Mouse (Mus musculus): Measurements from ENCODE around the gene Stag2. TPM values are rescaled to one million over a fixed set of nuclear protein-coding genes. Genes with fewer than 3 reads are reported as not detected.

The Stag2 gene
- 48.7 and 53.2 TPM in 2 replicates for polyA plus RNA-seq (2016; fragmentation: Nextera tagmentation; extraction: Ambion mirVana)

DNA sequence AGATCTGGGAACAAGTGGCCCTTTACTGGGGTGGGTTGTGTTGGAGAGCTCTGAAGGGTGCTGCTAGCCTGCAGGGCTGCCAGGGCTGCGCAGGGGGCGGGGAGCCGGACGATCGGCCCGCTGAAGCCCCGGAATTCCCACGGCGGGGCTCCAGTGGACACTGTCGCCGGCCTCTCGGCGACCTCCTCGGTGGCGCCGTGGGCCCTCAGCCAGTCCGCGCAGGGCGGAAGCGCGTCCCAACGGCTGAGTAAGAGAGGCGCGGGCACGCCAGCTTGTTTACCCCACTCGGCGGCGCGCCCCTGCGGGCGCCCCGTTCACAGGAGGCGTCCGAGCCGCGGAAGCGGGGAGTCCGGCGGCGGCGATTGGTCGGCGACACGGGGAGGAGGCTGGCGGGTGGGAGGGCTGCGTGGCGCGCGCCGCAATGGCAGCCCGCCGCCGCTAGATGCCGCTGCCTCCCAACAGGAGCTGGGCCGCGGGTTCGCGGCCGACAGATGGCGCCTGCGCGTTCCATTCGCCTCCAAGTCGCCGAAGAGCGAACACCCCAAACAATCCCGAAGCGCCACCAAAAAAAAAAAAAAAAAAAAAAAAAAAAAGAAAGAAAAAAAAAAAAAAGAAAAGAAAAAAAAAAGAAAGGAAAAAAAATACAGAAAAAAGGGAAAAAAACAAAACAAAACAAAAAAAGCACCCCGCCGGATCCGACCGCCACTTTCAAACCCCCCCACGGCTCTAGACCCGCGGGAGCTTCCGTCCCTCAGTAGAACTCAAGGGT, at the start of gene Stag2:
Gene Stag2 (plus strand): TSS at position 530 of the 769 bp plus-strand sequence.
- Histone ChIP-seq H3K9me3 (no peaks in the 10 kb centered on the region), H3K27me3 (no peaks in the 10 kb centered on the region), H3K9ac (replicated peaks) (peak within 1 kb of the TSS; percentile 89), H3K4me1 (no peaks in the 10 kb centered on the region), H3K27ac (replicated peaks) (peak within 1 kb of the TSS; percentile 99), H3K36me3 (no peaks in the 10 kb centered on the region), H3K4me2 (replicated peaks) (peak within 1 kb of the TSS; percentile 54), H3K4me3 (peak within 1 kb of the TSS; percentile 58)
- ATAC-seq (ENCODE audit: low FRiP score, low read depth): peak; percentile 73
- 16% methylated on average over 59 of the region's 76 CpGs for WGBS

DNA sequence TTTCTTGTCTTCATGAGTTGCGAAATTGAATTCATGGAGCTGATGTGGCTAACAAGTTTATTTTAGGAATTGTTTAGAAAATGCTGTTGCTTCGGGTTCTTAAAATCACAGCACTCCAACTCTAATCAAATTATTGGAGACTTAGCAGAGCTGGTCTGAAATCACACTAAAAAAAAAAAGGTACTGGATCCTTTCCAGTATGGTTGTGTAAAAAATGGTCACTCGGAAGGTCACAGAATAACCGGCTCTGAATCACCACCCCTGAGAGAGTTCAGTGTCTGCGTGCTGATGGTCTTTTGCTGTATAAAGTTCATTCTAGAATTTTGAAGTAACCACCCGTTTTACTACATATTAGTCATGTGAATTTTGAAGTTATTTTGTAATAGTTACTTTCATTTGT, 42.0 kb upstream of the Stag2 start:
- H3K4me1 ChIP-seq: no peaks in the 10 kb centered on the region
- H3K27me3 ChIP-seq: no peaks in the 10 kb centered on the region
- no peak overlapping the region for H3K9ac ChIP-seq (replicated peaks)
- no peaks in the 10 kb centered on the region for H3K9me3 ChIP-seq
- ATAC-seq (ENCODE audit: low FRiP score, low read depth): no peak
- no peak overlapping the region for H3K4me2 ChIP-seq (replicated peaks)
- no peak overlapping the region for H3K27ac ChIP-seq (replicated peaks)
- peaks cover 18% of the 10 kb centered on the region for H3K36me3 ChIP-seq
- H3K4me3 ChIP-seq: no peak overlapping the region
- 93% methylated on average over 6 of the region's 6 CpGs for WGBS

DNA sequence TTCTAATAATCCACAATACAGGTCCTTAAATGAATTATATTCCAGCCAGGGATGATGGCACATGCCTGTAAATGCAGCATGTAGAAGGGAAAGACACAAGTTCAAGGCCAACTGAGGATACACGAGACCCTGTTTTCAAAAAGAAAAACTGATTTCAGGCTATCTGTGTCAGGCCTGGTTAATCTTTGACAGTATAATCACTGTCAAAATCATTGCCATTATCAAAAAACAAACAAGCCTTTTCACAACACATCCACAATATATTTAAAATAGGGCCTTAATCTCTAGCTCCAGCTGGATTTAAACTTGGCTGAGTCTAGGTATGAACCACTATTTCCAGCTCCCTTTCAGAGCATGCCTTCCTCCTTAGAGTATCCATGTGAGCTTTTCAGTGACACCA, 38.5 kb upstream of the Stag2 start:
- no peak overlapping the region for H3K4me2 ChIP-seq (replicated peaks)
- no peaks in the 10 kb centered on the region for H3K27me3 ChIP-seq
- no peaks in the 10 kb centered on the region for H3K4me1 ChIP-seq
- no peak overlapping the region for H3K4me3 ChIP-seq
- H3K36me3 ChIP-seq: peaks cover 11% of the 10 kb centered on the region
- no peak for ATAC-seq (ENCODE audit: low FRiP score, low read depth)
- H3K9ac ChIP-seq (replicated peaks): no peak overlapping the region
- WGBS: 75% methylated on average over 1 of the region's 1 CpGs
- H3K27ac ChIP-seq (replicated peaks): no peak overlapping the region
- H3K9me3 ChIP-seq: no peaks in the 10 kb centered on the region

DNA sequence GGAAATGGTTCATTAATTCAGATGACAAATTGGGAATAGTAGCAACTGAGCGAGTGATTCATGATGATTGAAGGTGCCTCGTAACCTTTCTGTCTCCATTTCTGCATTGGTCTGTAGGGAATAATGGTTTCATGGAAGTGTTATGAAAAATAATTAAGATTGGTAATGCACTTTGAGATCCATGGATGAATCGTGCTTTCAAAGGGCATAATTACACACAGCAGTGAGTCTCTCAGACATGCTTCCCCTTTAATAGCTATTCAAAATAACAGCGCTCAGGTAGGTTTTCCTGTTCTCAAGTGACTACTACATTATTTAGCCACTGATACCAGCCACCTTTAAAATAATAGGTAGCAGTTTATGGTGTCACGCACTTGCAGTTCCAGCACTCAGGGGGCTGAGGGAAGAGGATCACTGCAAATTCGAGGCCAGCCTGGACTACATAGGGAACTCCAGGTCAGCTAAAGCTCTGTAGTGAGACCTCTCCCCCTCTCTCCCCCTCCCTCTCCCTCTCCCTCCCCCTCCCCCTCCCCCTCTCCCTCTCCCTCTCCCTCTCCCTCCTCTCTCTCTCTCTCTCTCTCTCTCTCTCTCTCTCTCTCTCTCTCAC, 29.6 kb upstream of the Stag2 start:
- H3K9me3 ChIP-seq: no peaks in the 10 kb centered on the region
- H3K36me3 ChIP-seq: no peaks in the 10 kb centered on the region
- H3K27ac ChIP-seq (replicated peaks): no peak overlapping the region
- no peaks in the 10 kb centered on the region for H3K4me1 ChIP-seq
- H3K4me3 ChIP-seq: no peak overlapping the region
- no peak overlapping the region for H3K9ac ChIP-seq (replicated peaks)
- no peak for ATAC-seq (ENCODE audit: low FRiP score, low read depth)
- WGBS: 82% methylated on average over 5 of the region's 6 CpGs
- no peaks in the 10 kb centered on the region for H3K27me3 ChIP-seq
- no peak overlapping the region for H3K4me2 ChIP-seq (replicated peaks)

DNA sequence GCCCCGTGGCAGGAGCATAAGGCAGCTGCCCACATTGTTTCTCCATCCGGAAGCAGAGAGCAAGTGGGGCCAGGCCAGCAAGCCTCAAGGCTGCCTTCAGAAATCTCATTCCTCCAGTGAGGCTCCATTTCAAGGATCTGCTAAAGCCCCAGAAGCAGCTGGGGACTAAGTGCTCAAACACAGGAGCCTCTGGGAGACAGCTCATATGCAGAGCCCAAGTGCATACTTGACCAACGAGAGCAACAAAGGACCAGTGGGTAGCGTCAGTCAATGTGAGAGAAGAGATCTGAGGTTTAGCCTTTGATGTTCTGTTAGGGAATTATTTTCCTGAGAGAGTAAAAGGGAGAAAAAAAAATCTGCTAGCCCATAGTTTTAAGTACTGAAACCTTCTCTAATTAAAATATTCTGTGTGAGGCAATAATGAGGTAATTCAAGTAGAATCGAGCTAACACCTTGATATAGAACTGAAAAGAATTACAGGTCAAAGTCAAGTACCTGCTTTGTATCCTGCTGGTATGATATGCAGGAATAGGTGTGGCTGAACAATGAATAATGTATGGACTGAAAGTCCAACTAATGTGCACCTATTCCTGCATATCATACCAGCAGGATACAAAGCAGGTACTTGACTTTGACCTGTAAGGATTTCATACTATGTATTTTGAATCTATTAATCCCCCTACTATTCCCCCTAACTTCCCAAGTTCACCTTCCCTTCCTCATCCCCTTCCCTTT, 24.0 kb upstream of the Stag2 start:
- no peaks in the 10 kb centered on the region for H3K27me3 ChIP-seq
- 75% methylated on average over 5 of the region's 5 CpGs for WGBS
- ATAC-seq (ENCODE audit: low FRiP score, low read depth): no peak

DNA sequence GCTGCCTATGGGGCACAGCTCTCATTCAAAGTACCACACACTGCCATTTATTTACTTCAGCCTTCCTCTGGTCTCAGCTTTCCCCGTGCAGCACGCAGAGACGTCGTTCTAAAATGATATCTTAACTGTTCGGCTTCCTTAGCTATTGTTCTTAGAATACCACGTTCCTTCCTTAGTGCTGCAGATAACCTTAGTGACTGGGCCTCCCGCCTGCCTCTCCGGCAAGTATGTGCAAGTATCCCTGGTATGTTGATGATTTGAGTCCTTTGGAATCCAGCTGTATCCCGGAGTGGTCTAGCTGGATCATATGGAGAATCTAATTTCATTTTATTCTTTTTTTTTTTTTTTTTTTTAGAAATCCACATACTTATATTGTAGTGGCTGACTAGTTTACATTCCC, 9.2 kb upstream of the Stag2 start:
- H3K4me1 ChIP-seq: no peaks in the 10 kb centered on the region
- no peaks in the 10 kb centered on the region for H3K9me3 ChIP-seq
- no peak overlapping the region for H3K9ac ChIP-seq (replicated peaks)
- H3K27ac ChIP-seq (replicated peaks): no peak overlapping the region
- H3K36me3 ChIP-seq: no peaks in the 10 kb centered on the region
- no peak overlapping the region for H3K4me3 ChIP-seq
- ATAC-seq (ENCODE audit: low FRiP score, low read depth): no peak
- H3K4me2 ChIP-seq (replicated peaks): no peak overlapping the region
- H3K27me3 ChIP-seq: no peaks in the 10 kb centered on the region
- WGBS: 75% methylated on average over 9 of the region's 9 CpGs

More for the DNA sequence above, 24.0 kb upstream of the Stag2 start:
- Histone ChIP-seq H3K9me3 (no peaks in the 10 kb centered on the region), H3K4me3 (no peak overlapping the region), H3K4me2 (replicated peaks) (no peak overlapping the region), H3K4me1 (no peaks in the 10 kb centered on the region), H3K36me3 (no peaks in the 10 kb centered on the region), H3K27ac (replicated peaks) (no peak overlapping the region), H3K9ac (replicated peaks) (no peak overlapping the region)

DNA sequence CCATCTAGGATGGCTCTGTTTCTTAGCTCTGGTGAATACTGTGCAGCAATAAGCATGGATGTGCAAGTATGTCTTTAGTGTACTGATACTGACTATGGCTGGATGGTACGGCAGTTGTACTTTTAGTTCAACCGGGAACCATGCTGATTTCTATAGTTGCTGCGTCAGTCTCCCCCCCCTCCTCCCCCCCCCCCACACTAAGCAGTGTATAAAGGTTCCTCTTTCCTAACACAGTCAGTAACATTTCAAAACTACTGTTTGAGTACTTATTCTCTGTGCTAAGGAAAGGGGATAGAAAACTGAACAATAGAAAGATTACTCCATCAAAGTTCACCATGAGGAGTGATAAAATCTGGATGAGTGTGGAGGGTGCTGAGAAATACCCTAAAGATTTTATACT, 6.5 kb upstream of the Stag2 start:
- no peaks in the 10 kb centered on the region for H3K36me3 ChIP-seq
- H3K27ac ChIP-seq (replicated peaks): no peak overlapping the region
- no peaks in the 10 kb centered on the region for H3K4me1 ChIP-seq
- H3K4me3 ChIP-seq: no peak overlapping the region
- no peaks in the 10 kb centered on the region for H3K9me3 ChIP-seq
- no peaks in the 10 kb centered on the region for H3K27me3 ChIP-seq
- no peak overlapping the region for H3K9ac ChIP-seq (replicated peaks)
- ATAC-seq (ENCODE audit: low FRiP score, low read depth): no peak
- 76% methylated on average over 3 of the region's 3 CpGs for WGBS
- H3K4me2 ChIP-seq (replicated peaks): no peak overlapping the region

DNA sequence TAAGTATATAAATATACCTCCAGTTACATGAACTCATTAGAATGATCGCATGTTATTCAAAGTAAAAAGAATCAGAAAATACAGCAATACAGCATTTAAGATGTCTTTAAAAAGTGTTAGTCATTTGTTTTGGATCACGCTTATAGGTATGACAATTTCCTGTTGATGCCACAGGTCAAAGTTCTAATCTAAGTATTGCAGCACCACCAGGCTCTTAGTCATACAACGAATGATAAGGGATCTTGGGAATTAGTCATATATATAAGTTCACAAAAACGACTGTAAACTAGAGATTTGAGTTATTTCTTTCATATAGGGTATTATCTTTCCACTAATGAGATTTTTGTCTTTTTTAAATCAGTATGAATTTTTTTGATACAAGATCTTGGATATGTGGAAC, 5.1 kb upstream of the Stag2 start:
- Histone ChIP-seq H3K4me3 (no peak overlapping the region), H3K4me1 (no peaks in the 10 kb centered on the region), H3K9ac (replicated peaks) (no peak overlapping the region), H3K4me2 (replicated peaks) (no peak overlapping the region), H3K36me3 (no peaks in the 10 kb centered on the region), H3K9me3 (no peaks in the 10 kb centered on the region), H3K27me3 (no peaks in the 10 kb centered on the region), H3K27ac (replicated peaks) (no peak overlapping the region)
- 79% methylated on average over 4 of the region's 4 CpGs for whole genome bisulfite sequencing
- no peak for ATAC-seq (ENCODE audit: low FRiP score, low read depth)

DNA sequence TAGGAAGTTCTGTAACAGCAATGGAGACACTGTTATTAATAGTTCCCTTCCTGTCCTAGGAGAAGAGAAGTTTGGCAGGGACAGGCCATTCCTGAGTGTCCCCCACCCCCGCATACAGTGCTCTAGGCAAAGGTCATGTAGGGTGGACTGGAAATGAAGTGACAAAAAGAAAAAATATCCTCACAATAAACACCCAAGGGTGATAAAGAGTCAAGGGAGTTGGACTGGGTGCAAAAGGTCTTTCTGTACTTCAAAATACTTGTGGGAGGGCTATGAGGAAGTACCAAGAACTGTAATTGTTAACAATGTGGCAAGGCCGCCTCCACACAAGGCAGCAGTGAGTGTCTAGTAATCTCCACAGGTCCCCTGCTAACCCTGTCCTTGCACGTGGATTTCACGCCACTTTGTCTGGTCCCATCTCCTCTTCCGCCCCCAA, 1.1 kb upstream of the Stag2 start:
- Histone ChIP-seq H3K4me3 (no peak overlapping the region), H3K4me1 (no peaks in the 10 kb centered on the region), H3K4me2 (replicated peaks) (peak overlapping the region; percentile 46), H3K9ac (replicated peaks) (no peak overlapping the region; the same call in 1 of the 2 replicates), H3K27me3 (no peaks in the 10 kb centered on the region), H3K36me3 (no peaks in the 10 kb centered on the region), H3K27ac (replicated peaks) (no peak overlapping the region), H3K9me3 (no peaks in the 10 kb centered on the region)
- 55% methylated on average over 5 of the region's 5 CpGs for WGBS
- no peak for ATAC-seq (ENCODE audit: low FRiP score, low read depth)

DNA sequence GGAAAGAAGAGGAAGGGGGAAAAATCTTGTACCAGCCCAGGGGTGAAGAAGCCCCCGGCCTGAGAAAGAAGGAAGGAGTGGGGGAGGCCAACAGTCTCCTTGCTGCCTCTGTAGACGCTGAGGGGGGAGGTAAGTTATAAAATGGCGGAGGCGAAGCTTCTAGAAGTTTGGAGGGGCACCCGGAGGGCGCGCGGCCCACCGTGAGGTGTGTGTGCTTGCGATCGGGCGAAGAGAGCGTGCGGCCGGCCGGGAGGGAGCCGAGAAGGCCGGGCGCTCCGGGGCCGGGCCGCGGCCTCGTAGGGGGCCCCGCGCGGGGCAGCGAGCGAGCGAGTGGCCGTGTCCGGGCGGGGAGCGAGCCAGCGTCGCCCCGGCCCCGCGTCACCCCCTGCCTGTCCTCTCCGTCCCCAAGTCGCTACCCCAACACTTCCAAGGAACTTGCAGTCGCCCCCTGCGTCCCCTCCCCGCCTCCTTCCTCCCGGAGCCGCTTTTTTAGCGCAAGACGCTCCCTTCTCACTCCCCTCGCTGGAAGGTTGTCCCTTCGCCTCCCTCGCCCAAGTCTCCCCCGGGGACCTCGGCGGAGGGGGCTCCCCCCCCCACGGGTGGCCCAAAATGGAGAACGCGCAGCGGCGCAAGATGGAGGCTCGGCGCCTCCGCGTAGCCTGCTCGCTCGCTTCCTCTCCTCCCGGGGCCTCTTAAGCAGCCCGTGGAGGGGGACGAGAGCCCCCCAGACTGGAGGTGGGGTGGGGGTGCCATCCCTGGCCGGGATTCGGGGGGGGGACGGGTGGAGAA, 634 bp downstream of the Stag2 start:
- peak overlapping the region; percentile 89 for H3K9ac ChIP-seq (replicated peaks)
- 21% methylated on average over 49 of the region's 71 CpGs for WGBS

DNA sequence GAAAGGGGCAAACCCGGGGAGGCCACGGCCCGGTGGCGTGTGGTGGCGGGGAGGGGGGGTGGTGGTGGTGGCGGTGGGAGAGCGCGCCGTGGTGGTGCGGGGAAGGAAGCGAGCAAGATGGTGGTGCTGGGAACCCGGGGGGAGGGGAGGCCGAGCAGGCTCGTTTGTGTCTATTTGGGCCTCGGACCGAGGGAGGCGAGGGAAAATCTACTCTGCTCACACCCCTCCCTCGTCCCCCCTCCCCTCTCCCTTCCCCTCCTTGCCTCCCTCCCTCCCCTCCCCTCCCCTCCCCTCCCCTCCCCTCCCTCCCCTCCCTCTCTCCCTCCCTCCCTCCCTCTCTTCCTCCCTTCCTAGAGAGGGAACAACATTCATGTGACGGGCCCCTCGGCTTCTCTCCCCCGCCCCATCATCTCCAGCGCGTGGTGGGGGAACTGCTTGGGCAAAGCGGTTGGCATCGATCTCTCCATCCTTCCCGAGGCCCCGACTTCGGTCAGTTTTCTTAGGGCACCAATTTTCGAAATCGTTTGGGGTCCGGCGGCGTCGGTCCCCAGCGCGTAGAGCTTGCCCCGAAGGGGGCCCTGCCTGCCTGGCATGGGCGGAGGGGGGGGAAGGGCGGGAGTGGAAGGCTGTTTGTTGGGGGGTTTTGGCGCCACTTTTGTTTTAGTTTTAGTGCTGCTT, 1.4 kb downstream of the Stag2 start:
- no peaks in the 10 kb centered on the region for H3K4me1 ChIP-seq
- no peaks in the 10 kb centered on the region for H3K36me3 ChIP-seq
- WGBS: 16% methylated on average over 26 of the region's 40 CpGs
- peak overlapping the region; percentile 89 for H3K9ac ChIP-seq (replicated peaks)
- H3K27ac ChIP-seq (replicated peaks): peak overlapping the region; percentile 99
- H3K4me3 ChIP-seq: peak overlapping the region; percentile 58
- no peaks in the 10 kb centered on the region for H3K9me3 ChIP-seq
- H3K4me2 ChIP-seq (replicated peaks): peak overlapping the region; percentile 54
- no peaks in the 10 kb centered on the region for H3K27me3 ChIP-seq
- peak; percentile 87 for ATAC-seq (ENCODE audit: low FRiP score, low read depth)

More for the DNA sequence above, 634 bp downstream of the Stag2 start:
- ATAC-seq (ENCODE audit: low FRiP score, low read depth): peak; percentile 61
- Histone ChIP-seq H3K27me3 (no peaks in the 10 kb centered on the region), H3K4me2 (replicated peaks) (peak overlapping the region; percentile 54), H3K27ac (replicated peaks) (peak overlapping the region; percentile 99), H3K4me3 (peak overlapping the region; percentile 58), H3K9me3 (no peaks in the 10 kb centered on the region), H3K36me3 (no peaks in the 10 kb centered on the region), H3K4me1 (no peaks in the 10 kb centered on the region)

Data from midbrain, embryonic 12.5 days (tissue).